Mouse (Mus musculus): Measurements from ENCODE around the gene 1700092M07Rik. TPM values are rescaled to one million over a fixed set of nuclear protein-coding genes. Genes with fewer than 3 reads are reported as not detected.
A peak's percentile ranks its signal among the peaks of the same experiment; 100 is the strongest.

Gene 1700092M07Rik
- polyA plus RNA-seq, 1 experiment, result 3.4 TPM

DNA sequence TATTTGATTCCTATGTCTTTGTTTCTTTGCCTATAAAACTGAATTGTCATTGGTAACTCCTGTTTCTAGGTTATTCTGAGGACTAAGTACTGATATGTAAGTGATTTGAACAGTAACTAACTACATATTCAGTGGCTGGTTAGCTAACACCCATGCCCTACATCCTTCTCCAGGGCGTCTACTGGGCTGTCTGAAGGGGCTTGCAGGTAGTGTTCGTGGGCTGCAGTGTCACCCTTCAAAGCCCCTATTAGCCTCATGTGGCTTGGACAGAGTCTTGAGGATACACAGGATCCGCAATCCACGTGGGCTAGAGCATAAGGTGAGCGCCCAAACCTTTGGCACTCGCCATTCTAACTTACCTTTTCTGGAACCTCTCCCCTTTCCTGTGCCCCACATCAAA, 872 bp upstream of the 1700092M07Rik start:
- no peak overlapping the region for H3K27ac ChIP-seq (ENCODE audit: control insufficient read depth, insufficient read depth, low read depth, low read length, poor library complexity)
- no peak overlapping the region for H3K4me3 ChIP-seq (replicated peaks; ENCODE audit: control insufficient read depth, low read depth, low read length)
- no peak for TF ChIP-seq CTCF (IDR thresholded peaks at IDR 0.05; ENCODE audit: control insufficient read depth, insufficient read depth, low read length)
- WGBS, result 86% methylated on average over 6 of the region's 6 CpGs
- peaks cover 1% of the 10 kb centered on the region for H3K4me1 ChIP-seq (ENCODE audit: control insufficient read depth, insufficient read depth, low read length)

DNA sequence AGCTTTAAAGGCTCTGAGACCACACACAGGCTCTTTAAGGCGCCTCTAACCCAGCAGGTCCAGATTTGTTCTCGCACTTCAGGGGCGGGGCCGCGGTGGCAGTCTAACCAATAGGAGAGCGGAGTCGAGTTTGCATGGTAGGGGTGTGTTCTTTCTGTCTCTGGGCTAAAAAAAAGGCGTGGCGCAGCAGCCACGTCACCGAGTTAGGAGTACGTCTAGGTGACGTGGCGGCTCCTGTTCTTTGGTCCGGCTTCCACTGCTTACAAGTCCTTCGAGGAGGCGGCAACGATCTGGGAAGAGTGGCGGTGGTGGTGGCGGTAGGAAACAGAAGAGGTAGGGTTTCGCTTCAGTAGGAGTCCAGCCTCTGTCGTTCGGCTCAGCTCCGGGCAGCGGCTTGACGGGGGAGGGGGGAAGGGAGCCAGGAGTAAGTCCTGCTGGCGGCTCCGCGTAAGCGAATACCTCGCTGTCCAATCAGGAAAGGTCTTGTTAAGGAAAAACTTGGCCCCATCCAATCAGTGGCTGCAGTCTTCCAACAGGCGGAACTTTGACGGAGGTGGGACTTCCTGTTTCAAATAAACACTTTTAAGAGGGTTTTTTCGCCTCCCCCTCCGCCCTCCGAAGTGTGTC, 838 bp downstream of the 1700092M07Rik start, which contains the start of gene Stx5a:
Gene Stx5a, plus strand, starts transcription at position 171 of the 627 bp plus-strand sequence.
- Histone ChIP-seq H3K4me1 (ENCODE audit: control insufficient read depth, insufficient read depth, low read length) (peaks cover 1% of the 10 kb centered on the region), H3K27ac (ENCODE audit: control insufficient read depth, insufficient read depth, low read depth, low read length, poor library complexity) (peak within 1 kb of the TSS; percentile 97), H3K4me3 (replicated peaks; ENCODE audit: control insufficient read depth, low read depth, low read length) (peak within 1 kb of the TSS; percentile 90)
- under 1% methylated on average over 36 of the region's 36 CpGs for WGBS
- TF ChIP-seq POLR2A (IDR thresholded peaks at IDR 0.05; ENCODE audit: borderline replicate concordance, control insufficient read depth, low read depth, low read length) (peak; percentile 59), CTCF (IDR thresholded peaks at IDR 0.05; ENCODE audit: control insufficient read depth, insufficient read depth, low read length) (no peak)

DNA sequence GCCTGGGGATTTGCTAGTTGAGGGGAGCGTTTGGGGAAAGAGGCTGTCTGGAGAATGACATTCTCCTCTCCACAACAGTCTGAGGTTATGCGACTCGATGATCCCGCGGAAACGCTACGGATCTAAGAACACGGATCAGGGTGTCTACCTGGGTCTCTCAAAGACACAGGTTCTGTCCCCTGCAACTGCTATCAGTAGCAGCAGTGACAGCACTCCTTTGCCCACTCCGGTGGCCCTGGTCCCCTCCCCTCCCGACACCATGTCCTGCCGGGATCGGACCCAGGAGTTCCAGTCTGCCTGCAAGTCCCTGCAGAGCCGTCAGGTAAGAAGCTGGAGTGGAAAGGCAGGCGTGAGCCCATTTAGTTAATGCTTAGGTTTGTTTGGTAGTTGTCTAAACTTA, 1.7 kb downstream of the 1700092M07Rik start:
- Histone ChIP-seq H3K4me3 (replicated peaks; ENCODE audit: control insufficient read depth, low read depth, low read length) (peak overlapping the region; percentile 90), H3K4me1 (ENCODE audit: control insufficient read depth, insufficient read depth, low read length) (peaks cover 1% of the 10 kb centered on the region), H3K27ac (ENCODE audit: control insufficient read depth, insufficient read depth, low read depth, low read length, poor library complexity) (peak overlapping the region; percentile 97)
- peak; percentile 9; the same call in 1 of the 2 replicates for TF ChIP-seq POLR2A (IDR thresholded peaks at IDR 0.05; ENCODE audit: borderline replicate concordance, control insufficient read depth, low read depth, low read length)
- TF ChIP-seq CTCF (IDR thresholded peaks at IDR 0.05; ENCODE audit: control insufficient read depth, insufficient read depth, low read length), result no peak
- WGBS, result 4% methylated on average over 14 of the region's 14 CpGs

- Histone ChIP-seq H3K27ac (ENCODE audit: control insufficient read depth, insufficient read depth, low read depth, low read length, poor library complexity) (no peak overlapping the region), H3K4me3 (replicated peaks; ENCODE audit: control insufficient read depth, low read depth, low read length) (no peak overlapping the region), H3K4me1 (ENCODE audit: control insufficient read depth, insufficient read depth, low read length) (peaks cover 1% of the 10 kb centered on the region)
- WGBS, result 86% methylated on average over 1 of the region's 1 CpGs
- TF ChIP-seq POLR2A (IDR thresholded peaks at IDR 0.05; ENCODE audit: borderline replicate concordance, control insufficient read depth, low read depth, low read length), result no peak
- TF ChIP-seq CTCF (IDR thresholded peaks at IDR 0.05; ENCODE audit: control insufficient read depth, insufficient read depth, low read length), result no peak
Observed at GRCm38 (mm10) chr19:8745382-8745781, 4.9 kb downstream of the 1700092M07Rik start.

DNA sequence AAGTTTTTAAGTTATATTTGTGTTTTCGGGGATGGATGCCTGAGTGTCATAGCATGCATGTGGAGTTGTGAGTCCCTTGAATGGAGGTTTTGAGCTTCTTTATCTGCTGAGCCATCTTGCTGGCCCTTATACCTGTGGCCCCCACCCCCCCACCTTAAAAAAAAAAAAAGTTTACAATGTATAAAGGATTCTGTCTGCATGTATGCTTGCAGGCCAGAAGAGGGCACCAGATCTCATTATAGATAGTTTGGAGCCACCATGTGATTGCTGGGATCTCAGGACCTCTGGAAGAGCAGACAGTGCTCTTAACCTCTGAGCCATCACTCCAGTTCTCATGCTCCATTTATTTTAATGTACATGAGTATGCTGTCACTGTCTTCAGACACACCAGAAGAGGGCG, 6.8 kb downstream of the 1700092M07Rik start:
- no peaks in the 10 kb centered on the region; the same call in 1 of the 2 replicates for H3K4me1 ChIP-seq (ENCODE audit: control insufficient read depth, insufficient read depth, low read length)
- no peak for TF ChIP-seq CTCF (IDR thresholded peaks at IDR 0.05; ENCODE audit: control insufficient read depth, insufficient read depth, low read length)
- no peak for TF ChIP-seq POLR2A (IDR thresholded peaks at IDR 0.05; ENCODE audit: borderline replicate concordance, control insufficient read depth, low read depth, low read length)
- WGBS, result 78% methylated on average over 2 of the region's 2 CpGs
- no peak overlapping the region for H3K4me3 ChIP-seq (replicated peaks; ENCODE audit: control insufficient read depth, low read depth, low read length)
- no peak overlapping the region for H3K27ac ChIP-seq (ENCODE audit: control insufficient read depth, insufficient read depth, low read depth, low read length, poor library complexity)

DNA sequence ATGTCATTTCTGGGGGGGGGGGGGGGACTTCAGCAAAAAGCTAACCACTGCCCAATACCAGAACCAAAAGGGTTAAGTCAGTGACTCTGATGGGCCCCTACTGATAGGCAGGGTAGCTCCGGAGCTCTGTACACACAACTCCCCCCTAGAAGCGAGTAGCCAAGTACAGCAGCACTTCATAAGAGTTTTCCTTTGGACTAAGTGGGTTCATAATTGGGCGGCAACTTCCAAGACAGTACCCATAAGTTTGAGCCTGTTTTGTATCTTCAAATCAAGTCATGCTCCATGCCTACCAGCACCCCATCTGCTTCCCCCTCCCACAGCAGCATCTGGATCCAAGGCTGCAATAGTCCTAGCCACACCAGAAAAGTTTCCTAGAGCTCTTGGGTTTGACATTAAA, 15.1 kb downstream of the 1700092M07Rik start:
- Histone ChIP-seq H3K4me1 (ENCODE audit: control insufficient read depth, insufficient read depth, low read length) (no peaks in the 10 kb centered on the region; the same call in 1 of the 2 replicates), H3K4me3 (replicated peaks; ENCODE audit: control insufficient read depth, low read depth, low read length) (no peak overlapping the region), H3K27ac (ENCODE audit: control insufficient read depth, insufficient read depth, low read depth, low read length, poor library complexity) (no peak overlapping the region)
- 57% methylated on average over 3 of the region's 3 CpGs for WGBS
- TF ChIP-seq CTCF (IDR thresholded peaks at IDR 0.05; ENCODE audit: control insufficient read depth, insufficient read depth, low read length), result no peak
- no peak for TF ChIP-seq POLR2A (IDR thresholded peaks at IDR 0.05; ENCODE audit: borderline replicate concordance, control insufficient read depth, low read depth, low read length)

GRCm38 (mm10) chr19:8756635-8757387, 16.3 kb downstream of the 1700092M07Rik start, which contains the start of gene Nxf1:
Nxf1 (plus strand) TSS chr19:8757073.
- H3K4me1 ChIP-seq (ENCODE audit: control insufficient read depth, insufficient read depth, low read length), result no peaks in the 10 kb centered on the region; the same call in 1 of the 2 replicates
- peak within 1 kb of the TSS; percentile 98 for H3K27ac ChIP-seq (ENCODE audit: control insufficient read depth, insufficient read depth, low read depth, low read length, poor library complexity)
- H3K4me3 ChIP-seq (replicated peaks; ENCODE audit: control insufficient read depth, low read depth, low read length), result peak within 1 kb of the TSS; percentile 100
- under 1% methylated on average over 75 of the region's 75 CpGs for WGBS
- TF ChIP-seq CTCF (IDR thresholded peaks at IDR 0.05; ENCODE audit: control insufficient read depth, insufficient read depth, low read length) (no peak; the same call in 1 of the 2 replicates), POLR2A (IDR thresholded peaks at IDR 0.05; ENCODE audit: borderline replicate concordance, control insufficient read depth, low read depth, low read length) (peak; percentile 97)

DNA sequence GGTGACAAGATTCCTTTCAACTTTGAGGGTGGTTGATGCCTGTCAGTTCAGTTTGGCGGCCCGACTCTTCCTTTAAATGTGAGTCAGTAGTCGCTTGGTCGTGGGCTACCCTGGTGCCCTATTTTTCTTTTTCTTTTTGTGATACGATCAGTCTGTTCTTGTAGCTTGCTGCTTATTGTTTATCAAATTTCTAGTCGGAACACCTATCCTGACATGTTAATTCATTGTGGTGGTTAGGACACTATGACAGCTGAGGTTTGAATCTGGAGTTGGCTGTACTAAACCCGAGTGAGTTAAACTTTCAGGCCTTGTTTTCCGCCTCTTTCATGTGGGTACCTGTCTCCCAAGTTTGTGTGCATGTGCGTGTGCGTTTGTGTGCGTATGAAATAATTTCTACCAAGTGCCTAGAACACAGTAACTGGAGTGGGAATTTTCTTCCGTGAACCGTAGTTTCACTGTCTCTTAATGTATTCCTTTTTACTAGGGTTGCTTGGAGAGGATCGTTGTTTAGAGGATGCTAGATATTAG, 17.0 kb downstream of the 1700092M07Rik start:
- 1% methylated on average over 14 of the region's 14 CpGs for WGBS
- Histone ChIP-seq H3K4me3 (replicated peaks; ENCODE audit: control insufficient read depth, low read depth, low read length) (peak overlapping the region; percentile 100), H3K27ac (ENCODE audit: control insufficient read depth, insufficient read depth, low read depth, low read length, poor library complexity) (peak overlapping the region; percentile 98), H3K4me1 (ENCODE audit: control insufficient read depth, insufficient read depth, low read length) (no peaks in the 10 kb centered on the region; the same call in 1 of the 2 replicates)
- TF ChIP-seq CTCF (IDR thresholded peaks at IDR 0.05; ENCODE audit: control insufficient read depth, insufficient read depth, low read length) (no peak), POLR2A (IDR thresholded peaks at IDR 0.05; ENCODE audit: borderline replicate concordance, control insufficient read depth, low read depth, low read length) (no peak)

Measured in bone marrow, adult 2 months (tissue).